Mouse (Mus musculus): ENCODE measurements around the gene Tenm2. TPM values are rescaled to one million over a fixed set of nuclear protein-coding genes. Genes with fewer than 3 reads are reported as not detected.

Tenm2 gene
- polyA plus RNA-seq, 1 experiment from 2014 or later, result 6.7 TPM

- no peaks in the 10 kb centered on the region for H3K27me3 ChIP-seq (ENCODE audit: control insufficient read depth, insufficient read depth, low read length)
- H3K9me3 ChIP-seq (ENCODE audit: control insufficient read depth, low read length), result no peaks in the 10 kb centered on the region
- H3K36me3 ChIP-seq (ENCODE audit: control insufficient read depth, insufficient read depth, low read length), result no peaks in the 10 kb centered on the region
- peaks cover 3% of the 10 kb centered on the region; the same call in 1 of the 2 replicates for H3K4me1 ChIP-seq (ENCODE audit: control insufficient read depth, insufficient read depth, low read length)
- no peak overlapping the region for H3K4me2 ChIP-seq
- DNase-seq (ENCODE audit: low spot score, missing footprints) (no peak), ATAC-seq (ENCODE audit: low FRiP score) (no peak)
- no peak overlapping the region for H3K4me3 ChIP-seq (ENCODE audit: low read depth, low read length)
- H3K9ac ChIP-seq (ENCODE audit: low read length), result no peak overlapping the region
- 66% methylated on average over 12 of the region's 12 CpGs for WGBS
- H3K27ac ChIP-seq (ENCODE audit: low read depth, low read length), result no peak overlapping the region
Observed at GRCm38 (mm10) chr11:36332222-36332621, 903.5 kb downstream of the Tenm2 start.

DNA sequence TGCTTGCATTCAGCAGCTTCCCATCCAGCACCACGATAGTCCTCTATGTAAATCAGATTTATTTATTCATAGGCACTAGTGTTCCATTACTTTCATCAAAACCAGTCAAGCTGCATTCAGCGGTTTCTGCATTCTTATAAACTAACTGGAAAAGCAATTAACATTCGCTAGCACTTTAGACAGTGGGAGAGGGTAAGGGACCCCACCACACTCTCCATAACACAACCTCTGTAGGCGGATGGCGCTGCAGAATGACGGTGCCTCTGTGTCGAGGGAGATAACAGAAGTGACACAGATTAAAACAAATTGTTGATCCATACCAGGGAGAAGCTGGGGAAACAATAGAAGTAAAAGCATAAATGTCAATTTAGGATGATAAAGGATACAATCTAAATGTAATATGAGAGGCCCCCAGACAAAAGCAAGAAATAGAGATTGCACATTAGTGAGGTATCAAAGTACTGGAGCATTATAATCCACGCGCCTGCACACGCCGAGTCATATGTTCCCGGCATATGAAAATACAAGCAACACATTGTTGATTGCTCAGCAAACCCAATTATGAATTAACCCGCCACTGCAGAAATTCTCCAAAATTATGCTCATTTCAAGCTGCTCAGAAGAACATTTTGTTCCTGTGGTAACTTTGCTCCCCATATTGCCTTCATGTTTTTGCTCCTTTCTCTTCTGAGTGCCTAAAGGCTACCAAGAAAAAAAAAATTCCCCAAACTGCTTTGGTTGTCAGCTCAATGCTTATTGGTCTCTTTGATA is 904.2 kb downstream of the Tenm2 start:
- 82% methylated on average over 13 of the region's 13 CpGs for WGBS

DNA sequence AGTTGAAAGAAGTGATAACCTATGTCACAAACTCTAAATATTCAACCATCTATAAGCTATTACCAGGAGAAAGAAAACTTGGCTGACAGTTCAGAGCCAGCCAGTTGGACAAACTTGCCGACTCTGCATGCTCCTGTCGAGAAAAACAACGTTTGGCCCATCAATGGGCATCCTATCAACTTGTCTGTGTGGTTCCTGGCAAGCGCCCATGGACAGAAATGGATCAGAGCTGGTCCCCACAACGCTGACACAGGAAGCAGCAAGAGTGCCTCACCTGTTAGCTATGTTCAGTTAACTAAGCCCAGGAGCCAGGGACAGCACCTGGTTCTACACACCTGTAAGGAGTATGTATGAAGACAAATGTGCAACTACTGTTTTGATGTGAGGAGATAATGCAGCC is 908.5 kb downstream of the Tenm2 start:
- Histone ChIP-seq H3K9me3 (ENCODE audit: control insufficient read depth, low read length) (no peaks in the 10 kb centered on the region), H3K36me3 (ENCODE audit: control insufficient read depth, insufficient read depth, low read length) (no peaks in the 10 kb centered on the region), H3K4me1 (ENCODE audit: control insufficient read depth, insufficient read depth, low read length) (0 out of 2 replicates have a peak, but pooled peaks cover 3% of the 10 kb centered on the region), H3K9ac (ENCODE audit: low read length) (no peak overlapping the region), H3K4me3 (ENCODE audit: low read depth, low read length) (no peak overlapping the region), H3K27ac (ENCODE audit: low read depth, low read length) (no peak overlapping the region), H3K4me2 (no peak overlapping the region), H3K27me3 (ENCODE audit: control insufficient read depth, insufficient read depth, low read length) (no peaks in the 10 kb centered on the region)
- DNase-seq (ENCODE audit: low spot score, missing footprints) (no peak), ATAC-seq (ENCODE audit: low FRiP score) (no peak)
- WGBS, result 87% methylated on average over 5 of the region's 5 CpGs

More for the DNA sequence above, 904.2 kb downstream of the Tenm2 start:
- no peak overlapping the region for H3K27ac ChIP-seq (ENCODE audit: low read depth, low read length)
- peaks cover 3% of the 10 kb centered on the region; the same call in 1 of the 2 replicates for H3K4me1 ChIP-seq (ENCODE audit: control insufficient read depth, insufficient read depth, low read length)
- ATAC-seq (ENCODE audit: low FRiP score), result no peak
- H3K9me3 ChIP-seq (ENCODE audit: control insufficient read depth, low read length), result no peaks in the 10 kb centered on the region
- H3K27me3 ChIP-seq (ENCODE audit: control insufficient read depth, insufficient read depth, low read length), result no peaks in the 10 kb centered on the region
- H3K36me3 ChIP-seq (ENCODE audit: control insufficient read depth, insufficient read depth, low read length), result no peaks in the 10 kb centered on the region
- H3K4me3 ChIP-seq (ENCODE audit: low read depth, low read length), result no peak overlapping the region
- H3K4me2 ChIP-seq, result no peak overlapping the region
- no peak overlapping the region for H3K9ac ChIP-seq (ENCODE audit: low read length)
- DNase-seq (ENCODE audit: low spot score, missing footprints), result no peak

GRCm38 (mm10) chr11:36309317-36309716 is 926.4 kb downstream of the Tenm2 start:
- Histone ChIP-seq H3K27me3 (ENCODE audit: control insufficient read depth, insufficient read depth, low read length) (no peaks in the 10 kb centered on the region), H3K9ac (ENCODE audit: low read length) (no peak overlapping the region), H3K4me3 (ENCODE audit: low read depth, low read length) (no peak overlapping the region), H3K4me1 (ENCODE audit: control insufficient read depth, insufficient read depth, low read length) (no peaks in the 10 kb centered on the region), H3K27ac (ENCODE audit: low read depth, low read length) (no peak overlapping the region), H3K36me3 (ENCODE audit: control insufficient read depth, insufficient read depth, low read length) (no peaks in the 10 kb centered on the region), H3K9me3 (ENCODE audit: control insufficient read depth, low read length) (no peaks in the 10 kb centered on the region), H3K4me2 (no peak overlapping the region)
- ATAC-seq (ENCODE audit: low FRiP score) (no peak), DNase-seq (ENCODE audit: low spot score, missing footprints) (peak; percentile 8)
- 89% methylated on average over 4 of the region's 4 CpGs for WGBS

GRCm38 (mm10) chr11:36307276-36307675 is 928.5 kb downstream of the Tenm2 start:
- DNase-seq (ENCODE audit: low spot score, missing footprints) (peak; percentile 72), ATAC-seq (ENCODE audit: low FRiP score) (no peak)

GRCm38 (mm10) chr11:36305348-36305950 is 930.3 kb downstream of the Tenm2 start:
- 93% methylated on average over 10 of the region's 10 CpGs for WGBS
- H3K4me3 ChIP-seq (ENCODE audit: low read depth, low read length), result no peak overlapping the region
- ATAC-seq (ENCODE audit: low FRiP score), result no peak
- DNase-seq (ENCODE audit: low spot score, missing footprints), result peak; percentile 54
- no peaks in the 10 kb centered on the region for H3K27me3 ChIP-seq (ENCODE audit: control insufficient read depth, insufficient read depth, low read length)
- no peaks in the 10 kb centered on the region for H3K4me1 ChIP-seq (ENCODE audit: control insufficient read depth, insufficient read depth, low read length)
- H3K4me2 ChIP-seq, result no peak overlapping the region
- no peak overlapping the region for H3K9ac ChIP-seq (ENCODE audit: low read length)
- no peaks in the 10 kb centered on the region for H3K36me3 ChIP-seq (ENCODE audit: control insufficient read depth, insufficient read depth, low read length)
- no peak overlapping the region for H3K27ac ChIP-seq (ENCODE audit: low read depth, low read length)
- no peaks in the 10 kb centered on the region for H3K9me3 ChIP-seq (ENCODE audit: control insufficient read depth, low read length)

More at GRCm38 (mm10) chr11:36307276-36307675, 928.5 kb downstream of the Tenm2 start:
- Histone ChIP-seq H3K4me2 (no peak overlapping the region), H3K9me3 (ENCODE audit: control insufficient read depth, low read length) (no peaks in the 10 kb centered on the region), H3K4me1 (ENCODE audit: control insufficient read depth, insufficient read depth, low read length) (no peaks in the 10 kb centered on the region), H3K36me3 (ENCODE audit: control insufficient read depth, insufficient read depth, low read length) (no peaks in the 10 kb centered on the region), H3K9ac (ENCODE audit: low read length) (no peak overlapping the region), H3K27ac (ENCODE audit: low read depth, low read length) (no peak overlapping the region), H3K4me3 (ENCODE audit: low read depth, low read length) (no peak overlapping the region), H3K27me3 (ENCODE audit: control insufficient read depth, insufficient read depth, low read length) (no peaks in the 10 kb centered on the region)
- WGBS, result 91% methylated on average over 6 of the region's 6 CpGs

DNA sequence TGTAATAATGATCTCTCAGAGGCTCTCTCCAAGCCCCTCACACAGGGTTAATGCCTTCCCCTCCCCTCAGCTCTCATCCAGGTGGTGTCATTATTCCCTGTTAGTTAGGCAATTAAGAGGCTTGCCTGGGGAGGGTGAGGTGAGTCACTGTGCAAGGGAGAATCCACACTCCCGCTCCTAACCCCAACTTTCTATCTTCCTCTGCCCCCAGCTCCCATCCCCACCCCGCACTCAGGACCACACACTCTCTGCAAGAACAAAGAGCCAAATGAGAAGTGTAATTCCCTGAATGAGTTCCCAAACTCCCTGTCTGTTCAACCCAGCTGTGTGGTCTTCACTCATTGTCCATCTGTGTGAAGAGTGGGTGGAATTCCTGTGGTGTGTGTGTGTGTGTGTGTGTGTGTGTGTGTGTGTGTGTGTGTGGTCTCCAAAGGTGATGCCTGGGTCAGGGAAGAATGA is 932.8 kb downstream of the Tenm2 start:
- no peak overlapping the region for H3K27ac ChIP-seq (ENCODE audit: low read depth, low read length)
- no peaks in the 10 kb centered on the region for H3K27me3 ChIP-seq (ENCODE audit: control insufficient read depth, insufficient read depth, low read length)
- no peaks in the 10 kb centered on the region for H3K4me1 ChIP-seq (ENCODE audit: control insufficient read depth, insufficient read depth, low read length)
- no peak overlapping the region for H3K4me2 ChIP-seq
- 66% methylated on average over 2 of the region's 2 CpGs for WGBS
- no peak overlapping the region for H3K9ac ChIP-seq (ENCODE audit: low read length)
- no peak for DNase-seq (ENCODE audit: low spot score, missing footprints)
- H3K36me3 ChIP-seq (ENCODE audit: control insufficient read depth, insufficient read depth, low read length), result no peaks in the 10 kb centered on the region
- no peaks in the 10 kb centered on the region for H3K9me3 ChIP-seq (ENCODE audit: control insufficient read depth, low read length)
- no peak for ATAC-seq (ENCODE audit: low FRiP score)
- no peak overlapping the region for H3K4me3 ChIP-seq (ENCODE audit: low read depth, low read length)

- Histone ChIP-seq H3K4me2 (no peak overlapping the region), H3K9ac (ENCODE audit: low read length) (no peak overlapping the region), H3K27ac (ENCODE audit: low read depth, low read length) (no peak overlapping the region), H3K4me3 (ENCODE audit: low read depth, low read length) (no peak overlapping the region), H3K36me3 (ENCODE audit: control insufficient read depth, insufficient read depth, low read length) (no peaks in the 10 kb centered on the region), H3K4me1 (ENCODE audit: control insufficient read depth, insufficient read depth, low read length) (no peaks in the 10 kb centered on the region), H3K9me3 (ENCODE audit: control insufficient read depth, low read length) (no peaks in the 10 kb centered on the region), H3K27me3 (ENCODE audit: control insufficient read depth, insufficient read depth, low read length) (no peaks in the 10 kb centered on the region)
- DNase-seq (ENCODE audit: low spot score, missing footprints) (no peak), ATAC-seq (ENCODE audit: low FRiP score) (no peak)
- WGBS, result 79% methylated on average over 7 of the region's 7 CpGs
Observed at GRCm38 (mm10) chr11:36302096-36302495, 933.7 kb downstream of the Tenm2 start.

GRCm38 (mm10) chr11:36296568-36296967 is 939.2 kb downstream of the Tenm2 start:
- H3K4me3 ChIP-seq (ENCODE audit: low read depth, low read length), result no peak overlapping the region
- H3K4me2 ChIP-seq, result no peak overlapping the region
- ATAC-seq (ENCODE audit: low FRiP score) (no peak), DNase-seq (ENCODE audit: low spot score, missing footprints) (no peak)
- no peak overlapping the region for H3K27ac ChIP-seq (ENCODE audit: low read depth, low read length)
- WGBS, result 88% methylated on average over 3 of the region's 3 CpGs
- no peaks in the 10 kb centered on the region for H3K4me1 ChIP-seq (ENCODE audit: control insufficient read depth, insufficient read depth, low read length)
- no peaks in the 10 kb centered on the region for H3K9me3 ChIP-seq (ENCODE audit: control insufficient read depth, low read length)
- no peaks in the 10 kb centered on the region for H3K27me3 ChIP-seq (ENCODE audit: control insufficient read depth, insufficient read depth, low read length)
- no peaks in the 10 kb centered on the region for H3K36me3 ChIP-seq (ENCODE audit: control insufficient read depth, insufficient read depth, low read length)
- H3K9ac ChIP-seq (ENCODE audit: low read length), result no peak overlapping the region

Data from midbrain, embryonic 11.5 days (tissue).